Mouse (Mus musculus): Measurements from ENCODE around the gene Col27a1. TPM values are rescaled to one million over a fixed set of nuclear protein-coding genes. Genes with fewer than 3 reads are reported as not detected.

Col27a1 gene
- polyA plus RNA-seq, 1 experiment, result 0.13 TPM

DNA sequence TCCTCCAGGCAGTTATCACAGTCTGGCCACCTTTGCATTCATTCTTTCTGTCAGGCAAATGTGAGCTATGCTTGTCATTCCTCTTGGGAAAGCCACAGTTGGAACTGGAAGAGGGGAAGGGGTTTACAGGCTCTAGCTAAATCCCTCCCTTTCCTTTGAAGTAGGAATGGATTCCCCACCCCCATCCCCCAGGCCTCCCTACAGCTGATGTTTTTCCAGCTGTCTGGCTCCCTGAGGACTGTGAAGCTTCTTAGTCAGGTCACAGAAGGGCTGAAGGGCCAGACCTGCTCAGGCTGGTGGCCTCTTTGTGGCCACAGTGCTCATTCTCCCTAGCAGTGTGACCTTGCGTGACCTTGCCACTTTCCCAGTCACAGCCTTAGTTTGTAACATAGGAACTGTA is 49.1 kb downstream of the Col27a1 start:
- no peak overlapping the region for H3K4me2 ChIP-seq (ENCODE audit: low read depth)
- H3K79me2 ChIP-seq (ENCODE audit: control insufficient read depth, insufficient read depth), result no peaks in the 10 kb centered on the region
- no peak overlapping the region for H3ac ChIP-seq (ENCODE audit: control insufficient read depth, insufficient read length)
- peaks cover 8% of the 10 kb centered on the region for H3K27me3 ChIP-seq (ENCODE audit: control insufficient read depth, insufficient read depth, insufficient read length)
- TF ChIP-seq MYOD1 (IDR thresholded peaks at IDR 0.05; ENCODE audit: control insufficient read depth in 1 of 3, insufficient read length in 2 of 3, low read depth in 2 of 3), result peak in 1 of 3 experiments; percentile 1
- no peak for TF ChIP-seq E2F4 (IDR thresholded peaks at IDR 0.05; ENCODE audit: insufficient read depth)
- TF ChIP-seq MYOG (IDR thresholded peaks at IDR 0.05; ENCODE audit: control insufficient read depth in 1 of 3, insufficient read depth in 1 of 3, insufficient read length in 2 of 3, low read depth in 2 of 3), result no peak
- H3K36me3 ChIP-seq (ENCODE audit: control insufficient read depth, insufficient read depth), result no peaks in the 10 kb centered on the region
- H3K4me3 ChIP-seq, result no peak overlapping the region

DNA sequence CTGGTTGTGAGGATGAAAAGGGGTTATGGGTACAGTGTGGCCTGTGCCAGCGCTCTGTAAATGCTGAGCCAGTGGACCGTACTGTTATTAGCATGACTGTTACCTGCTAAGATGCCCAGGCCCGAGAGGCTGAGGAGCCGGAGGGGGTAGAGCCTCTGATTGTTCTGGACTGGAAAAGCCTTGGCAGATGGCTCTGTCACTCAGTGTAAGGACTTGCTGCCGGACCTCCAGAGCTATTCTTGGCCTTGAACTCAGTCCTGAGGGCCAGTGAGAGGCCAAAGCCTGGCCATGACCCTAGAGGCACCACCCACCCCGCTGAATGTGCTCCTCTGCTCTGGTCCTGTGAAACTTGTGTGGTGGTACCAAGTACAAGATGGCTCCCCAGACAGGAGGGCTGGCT is 52.5 kb downstream of the Col27a1 start:
- Histone ChIP-seq H3K79me2 (ENCODE audit: control insufficient read depth, insufficient read depth) (no peaks in the 10 kb centered on the region), H3K27me3 (ENCODE audit: control insufficient read depth, insufficient read depth, insufficient read length) (peaks cover 4% of the 10 kb centered on the region), H3K36me3 (ENCODE audit: control insufficient read depth, insufficient read depth) (no peaks in the 10 kb centered on the region), H3K4me2 (ENCODE audit: low read depth) (no peak overlapping the region), H3ac (ENCODE audit: control insufficient read depth, insufficient read length) (no peak overlapping the region), H3K4me3 (no peak overlapping the region)
- TF ChIP-seq TCF3 (IDR thresholded peaks at IDR 0.05; ENCODE audit: insufficient read length, low read depth) (no peak), USF1 (IDR thresholded peaks at IDR 0.05; ENCODE audit: low read depth) (no peak), MAX (IDR thresholded peaks at IDR 0.05; ENCODE audit: low read depth) (no peak), MYOD1 (IDR thresholded peaks at IDR 0.05; ENCODE audit: control insufficient read depth in 1 of 3, insufficient read length in 2 of 3, low read depth in 2 of 3) (no peak), E2F4 (IDR thresholded peaks at IDR 0.05; ENCODE audit: insufficient read depth) (no peak), TCF12 (IDR thresholded peaks at IDR 0.05; ENCODE audit: insufficient read depth, poor library complexity, severe bottlenecking) (no peak), CEBPB (IDR thresholded peaks at IDR 0.05; ENCODE audit: insufficient read depth, poor library complexity, severe bottlenecking) (no peak), SRF (IDR thresholded peaks at IDR 0.05; ENCODE audit: control insufficient read depth, insufficient read length, low read depth) (no peak), POLR2AphosphoS2 (IDR thresholded peaks at IDR 0.05; ENCODE audit: insufficient read length, low read depth) (no peak), POLR2A (IDR thresholded peaks at IDR 0.05; ENCODE audit: insufficient read length, low read depth) (no peak), REST (IDR thresholded peaks at IDR 0.05; ENCODE audit: insufficient read depth, insufficient read length) (no peak), MYOG (IDR thresholded peaks at IDR 0.05; ENCODE audit: control insufficient read depth in 1 of 3, insufficient read depth in 1 of 3, insufficient read length in 2 of 3, low read depth in 2 of 3) (no peak)

DNA sequence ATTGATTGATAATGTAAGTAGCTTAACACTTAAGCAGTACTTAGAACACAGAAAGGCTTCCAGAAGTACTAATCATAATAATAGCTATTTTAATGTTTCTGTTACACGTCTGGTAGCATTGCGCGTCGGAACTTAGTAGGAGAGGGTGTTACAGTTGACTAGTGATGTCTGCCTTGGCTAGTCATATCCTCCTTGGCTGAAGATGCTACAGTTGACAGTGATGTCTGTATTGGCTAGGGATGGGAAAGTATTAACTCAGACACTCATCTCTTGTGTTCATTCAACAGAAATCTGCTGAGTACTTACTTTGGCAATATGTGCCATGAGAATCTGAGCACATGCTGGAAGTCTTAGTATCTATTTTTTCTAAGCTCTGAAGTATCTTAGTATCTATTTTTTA is 53.3 kb downstream of the Col27a1 start:
- TF ChIP-seq POLR2A (IDR thresholded peaks at IDR 0.05; ENCODE audit: insufficient read length, low read depth), result no peak
- no peak for TF ChIP-seq MYOD1 (IDR thresholded peaks at IDR 0.05; ENCODE audit: control insufficient read depth in 1 of 3, insufficient read length in 2 of 3, low read depth in 2 of 3)
- no peak for TF ChIP-seq POLR2AphosphoS2 (IDR thresholded peaks at IDR 0.05; ENCODE audit: insufficient read length, low read depth)
- TF ChIP-seq USF1 (IDR thresholded peaks at IDR 0.05; ENCODE audit: low read depth), result no peak
- TF ChIP-seq TCF3 (IDR thresholded peaks at IDR 0.05; ENCODE audit: insufficient read length, low read depth), result no peak
- no peak for TF ChIP-seq E2F4 (IDR thresholded peaks at IDR 0.05; ENCODE audit: insufficient read depth)
- TF ChIP-seq CEBPB (IDR thresholded peaks at IDR 0.05; ENCODE audit: insufficient read depth, poor library complexity, severe bottlenecking), result no peak
- no peak for TF ChIP-seq TCF12 (IDR thresholded peaks at IDR 0.05; ENCODE audit: insufficient read depth, poor library complexity, severe bottlenecking)
- no peak for TF ChIP-seq REST (IDR thresholded peaks at IDR 0.05; ENCODE audit: insufficient read depth, insufficient read length)
- no peak for TF ChIP-seq MAX (IDR thresholded peaks at IDR 0.05; ENCODE audit: low read depth)
- TF ChIP-seq SRF (IDR thresholded peaks at IDR 0.05; ENCODE audit: control insufficient read depth, insufficient read length, low read depth), result no peak
- H3K36me3 ChIP-seq (ENCODE audit: control insufficient read depth, insufficient read depth), result no peaks in the 10 kb centered on the region
- peaks cover 4% of the 10 kb centered on the region for H3K27me3 ChIP-seq (ENCODE audit: control insufficient read depth, insufficient read depth, insufficient read length)
- H3K4me2 ChIP-seq (ENCODE audit: low read depth), result no peak overlapping the region
- H3K79me2 ChIP-seq (ENCODE audit: control insufficient read depth, insufficient read depth), result no peaks in the 10 kb centered on the region
- H3ac ChIP-seq (ENCODE audit: control insufficient read depth, insufficient read length), result no peak overlapping the region
- no peak overlapping the region for H3K4me3 ChIP-seq

DNA sequence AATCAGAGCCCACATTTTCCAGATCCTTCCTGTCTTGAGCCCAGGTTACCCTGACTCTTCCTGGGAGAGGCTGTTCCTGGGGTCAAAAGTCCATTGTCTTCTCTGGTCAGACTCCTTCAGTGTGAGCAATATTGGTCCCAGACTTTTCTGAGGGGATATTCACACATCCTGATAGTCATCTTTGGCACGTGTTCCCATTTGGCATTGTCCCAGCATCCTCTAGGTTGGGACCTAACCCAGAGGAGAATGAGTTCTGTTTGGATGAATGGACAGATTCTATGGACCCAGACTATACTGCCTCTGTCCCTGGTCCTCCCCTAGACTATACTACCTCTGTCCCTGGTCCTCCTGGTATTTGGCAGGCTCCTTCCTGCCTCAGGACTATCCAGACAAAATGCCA is 53.8 kb downstream of the Col27a1 start:
- no peak overlapping the region for H3K4me3 ChIP-seq
- no peak overlapping the region for H3ac ChIP-seq (ENCODE audit: control insufficient read depth, insufficient read length)
- no peaks in the 10 kb centered on the region for H3K36me3 ChIP-seq (ENCODE audit: control insufficient read depth, insufficient read depth)
- no peaks in the 10 kb centered on the region for H3K79me2 ChIP-seq (ENCODE audit: control insufficient read depth, insufficient read depth)
- TF ChIP-seq MAX (IDR thresholded peaks at IDR 0.05; ENCODE audit: low read depth) (no peak), CEBPB (IDR thresholded peaks at IDR 0.05; ENCODE audit: insufficient read depth, poor library complexity, severe bottlenecking) (no peak), E2F4 (IDR thresholded peaks at IDR 0.05; ENCODE audit: insufficient read depth) (no peak), TCF3 (IDR thresholded peaks at IDR 0.05; ENCODE audit: insufficient read length, low read depth) (no peak), USF1 (IDR thresholded peaks at IDR 0.05; ENCODE audit: low read depth) (no peak), POLR2AphosphoS2 (IDR thresholded peaks at IDR 0.05; ENCODE audit: insufficient read length, low read depth) (no peak), MYOD1 (IDR thresholded peaks at IDR 0.05; ENCODE audit: control insufficient read depth in 1 of 3, insufficient read length in 2 of 3, low read depth in 2 of 3) (no peak), MYOG (IDR thresholded peaks at IDR 0.05; ENCODE audit: control insufficient read depth in 1 of 3, insufficient read depth in 1 of 3, insufficient read length in 2 of 3, low read depth in 2 of 3) (no peak), SRF (IDR thresholded peaks at IDR 0.05; ENCODE audit: control insufficient read depth, insufficient read length, low read depth) (no peak), TCF12 (IDR thresholded peaks at IDR 0.05; ENCODE audit: insufficient read depth, poor library complexity, severe bottlenecking) (no peak), REST (IDR thresholded peaks at IDR 0.05; ENCODE audit: insufficient read depth, insufficient read length) (no peak), POLR2A (IDR thresholded peaks at IDR 0.05; ENCODE audit: insufficient read length, low read depth) (no peak)
- H3K27me3 ChIP-seq (ENCODE audit: control insufficient read depth, insufficient read depth, insufficient read length), result peaks cover 4% of the 10 kb centered on the region
- no peak overlapping the region for H3K4me2 ChIP-seq (ENCODE audit: low read depth)

DNA sequence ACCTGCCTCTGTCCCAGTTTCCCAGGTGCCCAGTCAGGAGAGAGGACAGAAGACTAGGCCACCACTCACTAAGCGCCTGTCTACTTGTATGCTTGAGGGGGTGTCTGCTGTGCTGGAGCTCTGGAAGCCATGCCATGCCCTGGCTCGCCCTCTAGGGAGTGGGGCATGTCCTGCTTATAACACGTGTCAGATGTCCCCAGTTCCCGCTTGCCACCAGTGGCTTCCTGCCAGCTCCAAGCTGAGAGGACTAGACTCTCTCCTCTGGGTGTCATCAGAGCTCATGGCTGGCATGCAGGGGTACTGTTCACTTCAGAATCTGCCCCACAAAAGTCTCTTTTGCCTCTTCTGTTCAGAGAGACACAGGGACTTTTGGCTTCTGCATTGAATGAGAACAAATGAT is 55.0 kb downstream of the Col27a1 start:
- H3K4me2 ChIP-seq (ENCODE audit: low read depth), result no peak overlapping the region
- no peaks in the 10 kb centered on the region for H3K27me3 ChIP-seq (ENCODE audit: control insufficient read depth, insufficient read depth, insufficient read length)
- no peak overlapping the region for H3ac ChIP-seq (ENCODE audit: control insufficient read depth, insufficient read length)
- TF ChIP-seq POLR2AphosphoS2 (IDR thresholded peaks at IDR 0.05; ENCODE audit: insufficient read length, low read depth), result no peak
- TF ChIP-seq E2F4 (IDR thresholded peaks at IDR 0.05; ENCODE audit: insufficient read depth), result no peak
- no peak for TF ChIP-seq USF1 (IDR thresholded peaks at IDR 0.05; ENCODE audit: low read depth)
- TF ChIP-seq SRF (IDR thresholded peaks at IDR 0.05; ENCODE audit: control insufficient read depth, insufficient read length, low read depth), result no peak
- no peak for TF ChIP-seq MYOD1 (IDR thresholded peaks at IDR 0.05; ENCODE audit: control insufficient read depth in 1 of 3, insufficient read length in 2 of 3, low read depth in 2 of 3)
- no peak for TF ChIP-seq TCF3 (IDR thresholded peaks at IDR 0.05; ENCODE audit: insufficient read length, low read depth)
- TF ChIP-seq MAX (IDR thresholded peaks at IDR 0.05; ENCODE audit: low read depth), result no peak
- no peak for TF ChIP-seq POLR2A (IDR thresholded peaks at IDR 0.05; ENCODE audit: insufficient read length, low read depth)
- no peak for TF ChIP-seq MYOG (IDR thresholded peaks at IDR 0.05; ENCODE audit: control insufficient read depth in 1 of 3, insufficient read depth in 1 of 3, insufficient read length in 2 of 3, low read depth in 2 of 3)
- no peak for TF ChIP-seq CEBPB (IDR thresholded peaks at IDR 0.05; ENCODE audit: insufficient read depth, poor library complexity, severe bottlenecking)
- no peak for TF ChIP-seq TCF12 (IDR thresholded peaks at IDR 0.05; ENCODE audit: insufficient read depth, poor library complexity, severe bottlenecking)
- H3K4me3 ChIP-seq, result no peak overlapping the region
- H3K79me2 ChIP-seq (ENCODE audit: control insufficient read depth, insufficient read depth), result no peaks in the 10 kb centered on the region
- H3K36me3 ChIP-seq (ENCODE audit: control insufficient read depth, insufficient read depth), result no peaks in the 10 kb centered on the region
